Mouse (Mus musculus) kidney, postnatal 14 days (tissue): ENCODE results near the gene C1qa.

Source experiments
- DNase-seq: peaks from one replicate; pipeline ENCODE4 v3.0.0; 2022; ENCODE audit warnings: mixed read lengths

C1qa gene

GRCm38 (mm10) chr4:136855081-136855480 lies 43.5 kb downstream of the C1qa start:
- no peak for DNase-seq

GRCm38 (mm10) chr4:136852989-136853388 lies 45.6 kb downstream of the C1qa start:
- DNase-seq, result no peak

GRCm38 (mm10) chr4:136852119-136852518 lies 46.5 kb downstream of the C1qa start:
- DNase-seq, result no peak

GRCm38 (mm10) chr4:136848565-136848964 lies 50.0 kb downstream of the C1qa start:
- DNase-seq, result no peak

DNA sequence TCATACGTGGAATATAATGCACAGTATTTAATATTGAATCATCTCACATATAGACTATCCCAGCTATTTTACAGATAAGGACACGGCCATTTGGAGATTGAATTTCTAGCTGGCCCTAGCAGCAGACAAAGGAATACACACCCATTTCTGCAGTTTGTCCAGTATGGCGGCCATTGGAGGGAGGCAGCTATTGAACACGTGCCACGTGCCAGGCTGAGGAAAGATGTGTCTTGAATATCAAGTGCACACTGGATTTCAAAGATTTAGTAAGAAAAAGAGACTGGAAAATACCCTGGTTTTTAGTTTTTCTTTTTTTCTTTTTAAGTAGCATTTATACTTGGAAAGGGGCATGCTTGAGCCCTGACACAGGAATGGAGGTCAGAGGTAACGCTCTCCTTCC lies 51.4 kb downstream of the C1qa start:
- DNase-seq, result no peak
